In genomic region chr17:11780005-11780404, GRCm38 (mm10) we compare ENCODE assay signal across 23 mouse cellular contexts.
DNase-seq lines count a peak whose midpoint lies in the region; ATAC-seq and TF ChIP-seq lines count a peak whose summit lies in the region.
"Had no signal": no experiment of that assay in that cellular context is flagged by ENCODE, and none has a peak within 500 bp of the region (broad histone marks: within the 10 kb centered on the region; RNA-seq: fewer than 3 reads in every experiment).

No protein-coding gene starts in this region.

- H3K4me3 ChIP-seq in hindbrain, postnatal 0 days (ENCODE audit: low read length) = no peak overlapping the region
- H3K4me3 ChIP-seq in hindbrain, embryonic 13.5 days = no peak overlapping the region
- H3K4me3 ChIP-seq in midbrain, embryonic 14.5 days (replicated peaks; ENCODE audit: low read depth, low read length) = no peak overlapping the region
- H3K4me3 ChIP-seq in midbrain, embryonic 10.5 days = no peak overlapping the region
- H3K4me3 ChIP-seq in intestine, embryonic 15.5 days (replicated peaks) = no peak overlapping the region
- H3K4me3 ChIP-seq: heart, embryonic 15.5 days; limb, embryonic 12.5 days; midbrain, embryonic 13.5 days; neural tube, embryonic 12.5 days had no signal

- H3K4me1 ChIP-seq in hindbrain, postnatal 0 days (ENCODE audit: insufficient read depth, low read length) = no peaks in the 10 kb centered on the region
- H3K4me1 ChIP-seq in hindbrain, embryonic 13.5 days (replicated peaks) = peaks cover 7% of the 10 kb centered on the region; the same call in 1 of the 2 replicates
- no peaks in the 10 kb centered on the region for H3K4me1 ChIP-seq in midbrain, embryonic 14.5 days (ENCODE audit: control insufficient read depth, insufficient read depth, low read length)
- H3K4me1 ChIP-seq in midbrain, embryonic 10.5 days = peaks cover 5% of the 10 kb centered on the region
- no peaks in the 10 kb centered on the region for H3K4me1 ChIP-seq in intestine, embryonic 15.5 days (replicated peaks)
- H3K4me1 ChIP-seq: heart, embryonic 15.5 days had no signal

- H3K9me3 ChIP-seq in hindbrain, postnatal 0 days (ENCODE audit: low read length) = no peaks in the 10 kb centered on the region
- no peaks in the 10 kb centered on the region for H3K9me3 ChIP-seq in hindbrain, embryonic 13.5 days
- no peaks in the 10 kb centered on the region for H3K9me3 ChIP-seq in midbrain, embryonic 14.5 days (ENCODE audit: control insufficient read depth, low read length)
- H3K9me3 ChIP-seq in midbrain, embryonic 10.5 days (replicated peaks) = no peaks in the 10 kb centered on the region
- no peaks in the 10 kb centered on the region for H3K9me3 ChIP-seq in intestine, embryonic 15.5 days
- H3K9me3 ChIP-seq: G1E; heart, embryonic 15.5 days; limb, embryonic 12.5 days; midbrain, embryonic 13.5 days; neural tube, embryonic 12.5 days had no signal

- H3K36me3 ChIP-seq in hindbrain, postnatal 0 days (ENCODE audit: insufficient read depth, low read length) = no peaks in the 10 kb centered on the region
- no peaks in the 10 kb centered on the region for H3K36me3 ChIP-seq in hindbrain, embryonic 13.5 days
- H3K36me3 ChIP-seq in midbrain, embryonic 14.5 days (ENCODE audit: control insufficient read depth, insufficient read depth, low read length) = no peaks in the 10 kb centered on the region
- no peaks in the 10 kb centered on the region for H3K36me3 ChIP-seq in midbrain, embryonic 10.5 days
- no peaks in the 10 kb centered on the region for H3K36me3 ChIP-seq in intestine, embryonic 15.5 days
- H3K36me3 ChIP-seq: G1E; heart, embryonic 15.5 days; limb, embryonic 12.5 days; midbrain, embryonic 13.5 days; neural tube, embryonic 12.5 days had no signal

- ATAC-seq in hindbrain, postnatal 0 days = no peak
- ATAC-seq in hindbrain, embryonic 13.5 days (ENCODE audit: low FRiP score) = no peak
- no peak for ATAC-seq in midbrain, embryonic 14.5 days (ENCODE audit: low FRiP score, low TSS enrichment)
- ATAC-seq in intestine, embryonic 15.5 days = no peak
- ATAC-seq: forebrain, embryonic 14.5 days; midbrain, embryonic 13.5 days had no signal

- H3K27ac ChIP-seq in hindbrain, postnatal 0 days = no peak overlapping the region
- H3K27ac ChIP-seq in hindbrain, embryonic 13.5 days = no peak overlapping the region
- H3K27ac ChIP-seq in midbrain, embryonic 14.5 days (replicated peaks; ENCODE audit: low read depth, low read length) = no peak overlapping the region
- no peak overlapping the region for H3K27ac ChIP-seq in midbrain, embryonic 10.5 days (replicated peaks)
- H3K27ac ChIP-seq in intestine, embryonic 15.5 days = no peak overlapping the region
- H3K27ac ChIP-seq: heart, embryonic 15.5 days; hindbrain, embryonic 14.5 days; limb, embryonic 12.5 days; midbrain, embryonic 13.5 days; neural tube, embryonic 12.5 days had no signal

- H3K4me2 ChIP-seq in hindbrain, postnatal 0 days (ENCODE audit: low read depth, low read length) = no peak overlapping the region
- H3K4me2 ChIP-seq in hindbrain, embryonic 13.5 days = no peak overlapping the region
- H3K4me2 ChIP-seq in midbrain, embryonic 14.5 days (ENCODE audit: low read length) = no peak overlapping the region
- H3K4me2 ChIP-seq in intestine, embryonic 15.5 days (replicated peaks) = no peak overlapping the region
- H3K4me2 ChIP-seq: heart, embryonic 15.5 days; hindbrain, embryonic 14.5 days; limb, embryonic 12.5 days; liver, embryonic 11.5 days; midbrain, embryonic 13.5 days; neural tube, embryonic 12.5 days had no signal

- H3K27me3 ChIP-seq in hindbrain, postnatal 0 days (ENCODE audit: insufficient read depth, low read length) = no peaks in the 10 kb centered on the region
- H3K27me3 ChIP-seq in hindbrain, embryonic 13.5 days = no peaks in the 10 kb centered on the region
- no peaks in the 10 kb centered on the region for H3K27me3 ChIP-seq in midbrain, embryonic 14.5 days (ENCODE audit: control insufficient read depth, insufficient read depth, low read length)
- H3K27me3 ChIP-seq in midbrain, embryonic 10.5 days (ENCODE audit: low read depth, poor library complexity, severe bottlenecking) = no peaks in the 10 kb centered on the region
- no peaks in the 10 kb centered on the region for H3K27me3 ChIP-seq in intestine, embryonic 15.5 days (replicated peaks)
- H3K27me3 ChIP-seq: heart, embryonic 15.5 days; limb, embryonic 12.5 days; midbrain, embryonic 13.5 days; neural tube, embryonic 12.5 days had no signal

- 56% methylated on average over 2 of the region's 2 CpGs for WGBS in hindbrain, postnatal 0 days
- 73% methylated on average over 2 of the region's 2 CpGs for WGBS in hindbrain, embryonic 13.5 days
- 71% methylated on average over 2 of the region's 2 CpGs for WGBS in midbrain, embryonic 14.5 days
- WGBS in midbrain, embryonic 10.5 days = 69% methylated on average over 2 of the region's 2 CpGs
- 28% methylated on average over 2 of the region's 2 CpGs for WGBS in intestine, embryonic 15.5 days

- H3K9ac ChIP-seq in hindbrain, postnatal 0 days (replicated peaks; ENCODE audit: low read length) = no peak overlapping the region
- H3K9ac ChIP-seq in hindbrain, embryonic 13.5 days = no peak overlapping the region
- H3K9ac ChIP-seq in midbrain, embryonic 14.5 days (replicated peaks; ENCODE audit: low read length) = no peak overlapping the region
- H3K9ac ChIP-seq in intestine, embryonic 15.5 days = no peak overlapping the region
- H3K9ac ChIP-seq: heart, embryonic 15.5 days; hindbrain, embryonic 14.5 days; limb, embryonic 12.5 days; midbrain, embryonic 13.5 days; neural tube, embryonic 12.5 days had no signal

- DNase-seq in hindbrain, postnatal 0 days (ENCODE audit: low spot score) = peak; percentile 45
- peak; percentile 34 for DNase-seq in midbrain, embryonic 14.5 days
- no peak for DNase-seq in midbrain, embryonic 10.5 days (ENCODE audit: low spot score)
- DNase-seq in cerebellum, adult 9-10 months = peak; percentile 18
- peak; percentile 13 to 16 for DNase-seq in cerebellum, postnatal 36 days
- no peak for DNase-seq in ovary, postnatal 10 days (ENCODE audit: low spot score)
- DNase-seq: adrenal gland, adult 8-10 months; B cell, adult 2 months; heart, postnatal 36 days; kidney, postnatal 4 days; lung, adult 18-20 months; lung, postnatal 10 days; thymus, adult 2 months had no signal

- TF ChIP-seq CTCF in hindbrain, postnatal 0 days (IDR thresholded peaks at IDR 0.05; ENCODE audit: low read depth) = peak; percentile 32; the same call in 1 of the 2 replicates

Comparison
In these comparisons a context has a peak if more than half of its experiments do, and no peak if none do; other contexts are left out.
1. DNase-seq: peak in hindbrain, postnatal 0 days (single experiment), midbrain, embryonic 14.5 days (single experiment), cerebellum, adult 9-10 months (single experiment) and cerebellum, postnatal 36 days (2 of 2); none in midbrain, embryonic 10.5 days (single experiment) and ovary, postnatal 10 days (single experiment).